In genomic region chr7:100487301-100487700, GRCm38 (mm10) we compare ENCODE assay signal across 16 mouse cellular contexts. TPM values are rescaled to one million over a fixed set of nuclear protein-coding genes. Genes with fewer than 3 reads are reported as not detected.
"Had no signal": no experiment of that assay in that cellular context is flagged by ENCODE, and none has a peak within 500 bp of the region (broad histone marks: within the 10 kb centered on the region; RNA-seq: fewer than 3 reads in every experiment).

No protein-coding gene starts in this region.

- H3K4me3 ChIP-seq: limb, embryonic 12.5 days; lung, embryonic 15.5 days; megakaryocyte, embryonic 14.5 days; midbrain, embryonic 15.5 days; neural tube, embryonic 13.5 days had no signal

- H3K36me3 ChIP-seq: limb, embryonic 12.5 days; lung, embryonic 15.5 days; midbrain, embryonic 15.5 days; neural tube, embryonic 13.5 days had no signal

- H3K27ac ChIP-seq: kidney, postnatal 0 days; limb, embryonic 12.5 days; lung, embryonic 15.5 days; macrophage; midbrain, embryonic 15.5 days; neural tube, embryonic 13.5 days had no signal

- H3K27me3 ChIP-seq: limb, embryonic 12.5 days; lung, embryonic 15.5 days; midbrain, embryonic 15.5 days had no signal

- H3K4me2 ChIP-seq: limb, embryonic 12.5 days; lung, embryonic 15.5 days; midbrain, embryonic 11.5 days; midbrain, embryonic 15.5 days; neural tube, embryonic 13.5 days had no signal

- ATAC-seq: midbrain, embryonic 15.5 days had no signal

- H3K4me1 ChIP-seq: midbrain, embryonic 15.5 days had no signal

- H3K9me3 ChIP-seq: limb, embryonic 12.5 days; lung, embryonic 15.5 days; megakaryocyte, embryonic 14.5 days; midbrain, embryonic 15.5 days; neural tube, embryonic 13.5 days had no signal

- DNase-seq: kidney, adult 11 months; kidney, adult 9 months; kidney, postnatal 36 days; layer of hippocampus, adult 9-11 months; lung, postnatal 14 days; right cerebral cortex, postnatal 14 days; thymus, postnatal 36 days had no signal

- H3K9ac ChIP-seq: limb, embryonic 12.5 days; lung, embryonic 15.5 days; midbrain, embryonic 15.5 days; neural tube, embryonic 13.5 days had no signal

RNA-seq across cellular contexts. Expression of gene Ucp3, which starts 14.5 kb away (rescaled TPM):
- total RNA-seq: liver, adult 2 months had no signal
- polyA plus RNA-seq: limb, embryonic 12.5 days; liver, adult 2 months; macrophage; midbrain, embryonic 11.5 days; midbrain, embryonic 15.5 days; neural tube, embryonic 13.5 days had no signal
